Mouse (Mus musculus): ENCODE data around the gene Isg20.
A peak's percentile ranks its signal among the peaks of the same experiment; 100 is the strongest.

The Isg20 gene

GRCm38 (mm10) chr7:78912974-78913474 lies at the start of gene Isg20:
Gene Isg20, plus strand, starts transcription at chr7:78913424.
- no peak for DNase-seq (ENCODE audit: low spot score in 2 of 2)

DNA sequence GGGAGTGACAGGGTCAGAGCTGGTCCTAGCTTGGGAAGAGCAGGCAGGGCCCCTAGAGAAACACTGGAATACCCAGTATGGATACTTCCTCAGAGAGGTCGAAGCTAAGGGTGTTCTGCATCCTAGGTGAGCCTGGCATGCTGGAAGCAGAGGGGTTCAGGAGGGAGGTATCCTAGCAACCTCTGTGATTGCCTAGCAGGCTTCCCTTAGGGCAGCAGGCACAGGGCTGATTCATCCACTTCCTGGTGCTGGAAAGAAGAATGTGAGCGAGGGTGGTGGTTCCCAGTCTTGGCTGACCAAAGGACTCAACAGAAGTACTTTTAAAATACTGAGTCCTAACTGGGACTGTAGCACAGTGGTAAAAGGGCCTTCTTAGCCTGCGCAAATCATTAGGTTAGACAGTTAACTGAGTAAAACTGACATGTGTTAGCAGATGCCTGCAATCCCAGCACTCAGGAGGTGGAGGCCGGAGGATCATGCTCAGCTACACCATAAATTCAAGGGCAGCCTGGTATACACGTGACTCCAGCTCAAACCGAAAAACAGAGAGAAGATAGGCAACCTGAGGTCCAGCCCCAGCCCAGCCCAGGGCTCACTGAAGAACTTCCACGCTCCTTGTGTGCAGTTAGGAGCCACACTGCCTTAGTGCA lies 49.3 kb upstream of the Isg20 start:
- DNase-seq (ENCODE audit: low spot score in 2 of 2): no peak

GRCm38 (mm10) chr7:78864446-78864802 lies 48.8 kb upstream of the Isg20 start:
- no peak for DNase-seq (ENCODE audit: low spot score in 2 of 2)

DNA sequence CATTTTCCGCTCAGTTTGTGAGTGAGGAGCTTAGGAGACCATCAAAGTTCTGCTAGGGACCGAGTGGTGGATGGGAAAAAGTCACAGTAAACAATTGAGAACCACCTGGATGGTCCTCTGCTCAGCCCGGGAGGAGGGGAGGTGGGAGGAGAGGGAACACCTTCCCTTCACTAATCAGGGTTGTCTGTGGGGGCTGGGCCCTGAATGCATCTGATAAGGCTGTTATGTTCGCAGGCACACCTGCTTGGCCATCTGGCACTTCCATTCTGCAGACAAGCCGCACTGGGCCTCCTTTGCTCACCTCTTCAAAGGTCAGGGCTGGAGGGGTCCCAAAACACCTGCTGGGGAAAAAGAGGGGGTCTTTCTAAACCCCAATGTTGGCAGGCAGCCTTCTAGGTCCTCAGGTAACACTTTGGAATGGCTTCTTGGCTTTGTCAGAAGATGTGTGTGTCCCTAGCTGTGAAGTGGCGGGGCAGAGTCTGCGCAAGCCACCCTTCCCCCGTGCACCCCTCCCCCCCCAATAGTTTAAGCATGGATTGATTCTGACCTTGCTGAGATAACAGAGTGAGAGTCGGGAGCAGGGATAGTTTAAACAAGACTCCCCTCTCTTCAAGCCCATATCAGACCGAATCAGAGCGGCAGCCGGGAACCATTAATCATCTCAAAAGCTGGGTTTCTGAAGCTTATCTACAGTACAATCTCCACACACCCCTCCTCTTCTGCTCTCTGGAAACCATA lies 47.8 kb upstream of the Isg20 start:
- no peak for DNase-seq (ENCODE audit: low spot score in 2 of 2)

DNA sequence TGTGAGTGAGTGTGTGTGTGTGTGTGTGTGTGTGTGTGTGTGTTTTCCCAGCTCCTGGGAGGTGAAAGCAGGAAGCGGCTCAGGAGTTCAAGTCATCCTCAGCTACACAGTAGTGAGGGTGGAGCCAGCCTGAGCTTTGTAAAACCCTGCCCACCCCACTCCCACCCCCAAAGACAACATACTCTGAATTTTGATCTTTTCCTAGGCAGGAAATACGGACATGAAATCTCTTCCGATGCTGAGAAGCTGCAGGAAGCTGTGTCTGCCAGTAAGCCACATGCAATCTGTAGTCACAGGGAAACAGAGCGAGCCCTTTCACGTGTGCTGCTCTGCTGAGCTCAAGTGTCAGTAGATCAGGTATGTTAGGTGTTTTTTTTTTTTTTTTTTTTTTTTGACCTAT lies 44.5 kb upstream of the Isg20 start:
- DNase-seq (ENCODE audit: low spot score in 2 of 2): no peak

DNA sequence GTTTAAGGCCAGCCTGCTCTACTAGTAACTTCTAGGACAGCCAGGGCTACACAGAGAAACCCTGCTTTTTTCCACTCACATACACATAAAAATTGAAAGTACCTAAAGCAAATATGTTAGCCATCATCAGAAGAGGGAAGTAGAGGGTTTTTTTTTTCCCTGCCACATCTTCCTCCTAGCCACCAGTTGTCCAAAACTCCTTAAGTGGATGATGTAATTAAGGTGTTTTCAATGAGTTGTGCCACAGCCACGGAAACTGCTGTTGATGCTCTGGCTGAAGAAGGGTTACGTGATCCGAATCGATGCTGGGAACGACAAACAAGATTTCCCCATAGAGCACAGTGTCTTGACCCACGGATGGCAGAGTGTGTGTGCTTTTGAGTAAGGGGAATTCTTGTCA lies 40.9 kb upstream of the Isg20 start:
- DNase-seq (ENCODE audit: low spot score in 2 of 2): no peak

DNA sequence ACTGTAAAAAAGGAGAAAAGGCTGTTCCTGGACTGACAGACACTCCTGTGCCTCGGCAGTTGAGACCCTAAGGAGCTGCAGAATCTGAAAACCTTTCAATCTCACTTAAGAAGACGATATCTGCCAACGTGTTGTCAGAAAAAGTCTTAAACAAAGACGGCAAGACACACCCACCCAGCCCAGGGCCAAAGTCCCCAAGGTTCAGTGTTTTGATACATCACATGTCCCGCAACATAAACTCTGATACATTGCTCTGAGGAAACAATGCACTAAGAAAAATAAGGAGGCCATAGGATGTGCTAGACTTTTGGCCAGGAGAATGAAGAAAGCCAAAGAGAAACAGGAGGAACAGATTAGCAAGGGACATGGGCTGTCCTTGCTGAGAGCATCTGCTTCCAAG lies 40.4 kb upstream of the Isg20 start:
- DNase-seq (ENCODE audit: low spot score in 2 of 2): no peak

DNA sequence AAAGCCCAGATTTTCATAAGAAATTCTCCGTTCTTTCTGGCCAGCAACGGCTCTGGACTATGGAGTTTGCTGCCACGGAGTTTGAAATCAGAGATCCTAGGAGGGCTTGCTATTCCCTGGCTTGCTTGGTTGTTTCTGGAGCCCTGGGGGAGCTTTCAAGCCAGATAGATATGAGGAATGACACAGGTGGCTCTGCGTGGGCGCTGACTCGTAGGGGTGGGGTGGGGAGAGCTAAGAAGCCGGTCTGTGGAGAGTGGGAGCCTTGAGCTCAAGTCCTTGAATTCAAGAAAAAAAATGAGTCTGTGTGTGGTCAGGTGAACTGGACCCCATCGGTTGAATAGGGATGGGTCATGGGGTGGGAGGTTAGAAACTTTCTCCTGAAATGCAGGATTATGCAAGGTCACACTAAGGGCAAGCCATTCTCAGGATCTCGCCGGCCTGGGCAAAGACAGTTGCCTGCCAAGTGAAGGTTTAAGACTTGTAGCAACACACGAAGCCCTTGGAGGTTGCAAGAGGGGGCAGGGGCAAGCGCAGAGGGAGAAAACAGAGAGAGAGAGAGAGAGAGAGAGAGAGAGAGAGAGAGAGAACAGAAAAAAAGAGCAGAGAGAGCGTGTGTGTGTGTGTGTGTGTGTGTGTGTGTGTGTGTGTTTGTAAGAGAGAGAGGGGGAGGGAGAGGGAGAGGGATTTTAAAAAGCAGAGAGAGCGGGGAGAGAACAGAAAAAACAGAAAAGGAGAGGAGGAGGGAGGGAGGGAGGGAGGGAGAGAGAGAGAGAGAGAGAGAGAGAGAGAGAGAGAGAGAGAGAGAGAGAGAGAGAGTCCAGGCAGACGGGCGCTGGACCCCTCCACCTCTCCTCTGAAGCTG lies 31.4 kb upstream of the Isg20 start:
- DNase-seq (ENCODE audit: low spot score in 2 of 2): no peak

DNA sequence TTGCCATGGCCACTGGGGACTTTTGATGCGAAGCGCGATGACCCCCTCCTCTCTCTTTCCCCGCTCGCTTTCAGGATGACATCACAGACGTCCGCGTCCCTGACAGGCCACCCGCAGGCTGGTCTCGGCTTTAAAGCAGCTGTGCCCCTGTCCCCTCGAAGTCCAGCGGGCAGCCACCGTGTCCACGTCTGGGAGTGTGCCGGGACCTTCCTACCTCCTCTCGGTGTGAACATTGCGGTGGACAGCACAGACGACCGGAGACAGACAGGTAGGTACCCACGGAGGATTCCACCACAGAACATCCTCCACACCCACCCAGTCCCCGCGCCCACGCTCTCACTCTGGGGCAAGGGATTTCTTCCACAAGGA lies 30.8 kb upstream of the Isg20 start:
- no peak for DNase-seq (ENCODE audit: low spot score in 2 of 2)

DNA sequence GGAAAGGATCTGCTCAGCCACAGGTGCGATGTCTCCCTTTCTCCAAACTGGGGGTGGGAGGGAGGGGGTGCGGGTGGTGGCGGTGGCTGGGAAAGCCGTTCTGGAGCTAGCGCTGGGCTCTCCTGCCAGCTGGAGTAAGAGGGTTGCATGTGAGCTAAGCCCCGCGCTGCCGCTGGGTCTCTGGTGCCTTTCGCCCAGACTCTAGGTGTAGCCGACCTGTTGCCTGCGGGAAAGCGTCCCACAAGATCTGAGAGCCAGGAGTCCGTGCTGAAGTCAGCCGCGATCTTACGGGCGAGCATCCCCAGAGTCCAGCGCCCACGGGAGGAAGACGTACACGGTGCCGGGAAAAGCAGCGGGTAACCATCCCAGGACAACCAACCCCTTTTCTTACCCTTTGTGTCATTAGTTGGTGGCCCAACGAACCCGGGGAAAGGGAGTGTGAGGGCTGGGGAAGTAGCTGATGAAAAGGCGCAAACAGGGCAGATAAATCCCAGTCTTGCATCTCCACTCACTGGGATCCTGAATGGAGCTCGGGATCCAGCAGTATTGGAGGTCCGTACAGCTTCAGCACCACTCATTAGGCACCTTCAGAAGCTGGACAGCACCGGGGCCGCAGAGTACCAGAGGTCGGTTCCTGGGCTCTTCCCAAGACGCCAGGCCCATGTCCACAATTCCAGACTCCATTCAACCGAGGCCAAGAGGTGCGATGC lies 30.1 kb upstream of the Isg20 start:
- DNase-seq (ENCODE audit: low spot score in 2 of 2): no peak

GRCm38 (mm10) chr7:78883726-78884060 lies 29.5 kb upstream of the Isg20 start:
- no peak for DNase-seq (ENCODE audit: low spot score in 2 of 2)

DNA sequence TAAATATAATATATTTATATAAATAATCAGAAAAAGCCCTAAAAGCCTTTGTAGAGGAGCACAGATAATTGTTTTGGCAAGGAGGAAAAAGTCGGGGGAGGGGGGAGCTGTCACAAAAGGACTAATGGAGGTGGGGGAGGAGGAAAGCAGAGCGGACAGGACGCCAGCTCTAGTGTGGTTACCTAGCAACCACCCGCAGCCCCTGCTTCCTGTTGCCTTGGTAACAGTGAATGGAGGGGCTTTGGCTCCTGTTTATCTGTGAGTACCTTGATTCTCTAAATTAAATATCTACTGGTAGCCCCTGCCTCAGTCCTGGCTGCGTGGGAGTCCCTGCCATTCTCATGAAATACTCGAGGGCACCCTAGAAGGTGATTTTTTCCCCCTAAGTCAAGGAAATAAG lies 29.1 kb upstream of the Isg20 start:
- DNase-seq (ENCODE audit: low spot score in 2 of 2): no peak

DNA sequence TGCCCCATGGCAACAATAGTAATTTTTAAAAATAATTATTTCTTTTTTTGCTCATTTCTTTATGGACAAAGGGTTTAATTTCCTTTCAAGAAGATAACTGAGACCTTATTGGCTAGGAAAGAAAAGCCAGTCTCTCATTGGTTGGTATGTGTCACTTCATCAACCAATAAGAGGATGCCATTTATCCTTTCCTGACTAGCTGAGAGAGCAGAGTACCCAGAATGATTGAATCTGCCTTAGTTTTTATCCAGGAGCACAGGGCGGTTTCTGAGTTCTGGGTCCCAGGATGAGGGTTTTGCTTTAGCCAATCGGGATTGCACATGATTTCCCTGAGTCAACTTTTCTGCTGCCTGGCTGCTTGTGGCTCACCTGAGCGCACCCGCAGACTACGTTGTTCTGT lies 27.8 kb upstream of the Isg20 start:
- DNase-seq (ENCODE audit: low spot score in 2 of 2): no peak

DNA sequence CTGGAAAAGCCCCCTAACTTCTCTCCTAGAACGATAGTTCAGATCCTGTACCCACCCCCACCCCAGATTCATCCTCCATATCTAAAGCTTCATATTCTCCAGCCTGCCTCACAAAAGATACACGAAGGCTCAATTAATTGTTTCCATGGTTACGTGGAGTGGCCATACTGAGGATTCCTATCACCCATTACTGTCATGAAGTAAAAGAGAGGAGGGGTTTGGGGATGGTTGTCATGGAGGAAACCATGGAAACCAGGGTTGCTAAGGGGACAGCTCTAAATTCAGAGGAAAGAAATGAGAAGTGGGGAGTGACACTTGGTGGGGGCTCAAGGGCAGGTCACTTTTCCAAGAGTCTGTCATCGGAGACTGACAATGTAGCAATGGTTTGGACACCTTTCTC lies 26.7 kb upstream of the Isg20 start:
- DNase-seq (ENCODE audit: low spot score in 2 of 2): no peak

DNA sequence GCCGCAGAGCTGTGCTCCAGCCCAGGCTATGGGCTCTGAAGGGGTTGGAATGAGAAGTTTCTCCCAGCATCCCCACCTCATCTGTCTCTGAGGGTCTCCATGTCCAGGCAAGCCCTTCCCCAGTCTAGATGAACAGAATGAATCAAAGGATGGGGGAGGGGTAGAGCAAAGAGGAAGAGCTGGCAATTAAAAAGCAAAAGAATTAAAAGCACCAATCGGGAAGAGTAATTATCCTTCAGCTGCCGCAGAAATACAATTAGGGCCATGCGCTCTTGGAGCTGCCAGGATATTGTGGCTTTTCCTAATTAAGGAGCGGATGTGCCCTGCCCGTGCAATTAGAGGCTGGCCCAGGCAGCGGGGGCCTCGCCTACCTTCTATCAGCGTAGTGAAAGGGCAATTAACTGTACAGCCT lies 25.8 kb upstream of the Isg20 start:
- no peak for DNase-seq (ENCODE audit: low spot score in 2 of 2)

DNA sequence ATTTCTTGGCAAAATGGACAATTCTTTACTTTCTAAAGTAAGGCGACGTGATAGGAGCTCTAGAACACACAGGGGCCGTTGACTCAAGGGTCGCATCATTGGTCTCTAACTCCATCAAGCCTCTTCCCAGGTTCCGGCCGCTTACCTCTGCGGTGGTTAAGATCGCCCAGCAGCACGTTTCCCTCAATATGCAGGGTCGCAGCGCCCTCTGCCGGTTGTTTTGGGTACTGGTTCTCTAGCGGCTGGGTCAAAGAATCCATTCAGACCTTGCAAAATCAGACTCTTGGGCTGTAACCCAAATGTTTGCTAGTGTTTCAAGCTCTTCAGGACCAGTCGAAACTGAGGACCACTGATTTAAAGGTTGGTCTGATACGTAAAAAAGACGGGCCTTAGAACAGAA lies 22.6 kb upstream of the Isg20 start:
- DNase-seq (ENCODE audit: low spot score in 2 of 2): peak; percentile 84 to 97

DNA sequence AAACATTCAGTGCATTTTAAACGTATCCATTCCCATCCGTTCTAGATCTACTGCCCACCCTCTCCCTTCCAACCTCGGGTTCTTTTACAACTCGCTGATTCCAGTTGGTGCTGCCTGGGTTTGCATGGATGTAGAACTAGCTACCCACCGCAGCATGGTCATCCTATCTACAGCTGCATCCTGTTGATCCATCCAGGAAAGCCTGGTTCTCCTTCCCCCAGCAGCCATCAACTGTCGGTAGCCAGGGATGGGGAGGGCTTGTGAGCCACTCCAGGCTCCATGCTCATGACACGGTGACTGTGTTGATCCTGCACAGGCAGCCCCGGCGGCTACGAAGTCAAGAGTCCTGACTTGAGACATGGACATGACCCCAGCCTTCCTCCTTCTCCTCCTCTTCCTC lies 19.3 kb upstream of the Isg20 start:
- no peak for DNase-seq (ENCODE audit: low spot score in 2 of 2)

- no peak for DNase-seq (ENCODE audit: low spot score in 2 of 2)
These were observed 18.1 kb upstream of the Isg20 start for GRCm38 (mm10) chr7:78895021-78895652.

GRCm38 (mm10) chr7:78895653-78896333 lies 17.4 kb upstream of the Isg20 start, which contains the start of gene Aen:
Gene Aen, plus strand, starts transcription at chr7:78895854.
- DNase-seq (ENCODE audit: low spot score in 2 of 2): peak; percentile 99 to 100

DNA sequence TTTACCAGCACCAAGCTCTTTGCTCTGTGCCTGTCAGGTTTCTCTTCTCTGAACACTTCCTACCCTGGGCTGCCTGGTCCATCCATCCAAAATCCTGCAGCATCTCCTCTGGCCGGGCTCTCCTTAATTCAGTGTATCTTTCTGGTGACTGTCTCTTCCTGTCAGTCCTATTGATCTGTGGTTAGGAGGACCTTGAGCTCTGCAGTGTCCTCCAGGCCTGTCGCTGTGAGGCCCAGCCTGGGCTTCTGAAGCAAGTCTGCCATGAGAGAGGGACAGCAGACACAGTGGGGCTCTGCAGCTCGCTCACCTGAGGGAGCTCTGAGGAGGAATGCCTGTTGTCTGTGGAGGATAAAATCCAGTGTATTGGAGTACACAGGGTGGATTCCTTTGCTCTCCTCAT lies 15.7 kb upstream of the Isg20 start:
- no peak for DNase-seq (ENCODE audit: low spot score in 2 of 2)

Measured in spleen, postnatal 4 days (tissue).